Mouse (Mus musculus) heart, postnatal 14 days (tissue): ENCODE measurements around the gene Adat1. TPM values are rescaled to one million over a fixed set of nuclear protein-coding genes. Genes with fewer than 3 reads are reported as not detected.
"Not testable (repeated sequence)": the region's sequence is repeated elsewhere in the genome, so short reads cannot be mapped to it uniquely, and the experiment has no call there.

Experiments used
- DNase-seq, 2 experiments: peaks; one replicate each; pipeline ENCODE4 v3.0.0; 2021 to 2022
- intact Hi-C: fragments of 180-260 bp; cut with DNase I; formaldehyde crosslinking; loops from one replicate; pipeline ENCODE4 v1.15.1; 2025
- total RNA-seq, 2 experiments: library from RNA; stranded (reverse); gene quantifications; 2 replicates each; pipeline ENCODE4 v1.2.3; 2021

Adat1 gene
- total RNA-seq, 2 experiments from 2014 or later, result 1.9 to 2.2 TPM

- intact Hi-C loops, result loop anchor here (2.0 kb wide), 1 partner anchor 52 kb away; the partner anchor contains the start of gene Adat1
- peak; percentile 98 to 99 for DNase-seq
Observed at GRCm38 (mm10) chr8:111940171-111941100, 51.7 kb downstream of the Adat1 start, which contains the start of gene Gabarapl2. Gabarapl2 (plus strand) TSS chr8:111940703.

GRCm38 (mm10) chr8:111939516-111940142 lies 52.5 kb downstream of the Adat1 start:
- intact Hi-C loops, result loop anchor here (2.0 kb wide), 1 partner anchor 53 kb away; the partner anchor contains the start of gene Adat1
- DNase-seq, result peak; percentile 20 to 22

GRCm38 (mm10) chr8:111938076-111938985 lies 53.8 kb downstream of the Adat1 start:
- intact Hi-C loops, DNase-seq: not testable (repeated sequence)

- DNase-seq, result no peak
- intact Hi-C loops, result no loop called here
Observed at GRCm38 (mm10) chr8:111937184-111937583, 54.9 kb downstream of the Adat1 start.

- DNase-seq, result no peak
- intact Hi-C loops, result no loop called here
Observed at GRCm38 (mm10) chr8:111934201-111934600, 57.9 kb downstream of the Adat1 start.

GRCm38 (mm10) chr8:111933348-111934076 lies 58.6 kb downstream of the Adat1 start, which contains the start of gene Tmem231:
Tmem231 (minus strand) TSS chr8:111933881.
- peak; percentile 85 for DNase-seq
- intact Hi-C loops, result no loop called here

- peak; percentile 59 to 63 for DNase-seq
- intact Hi-C loops, result no loop called here
Observed at GRCm38 (mm10) chr8:111932580-111933336, 59.3 kb downstream of the Adat1 start.

- DNase-seq, result no peak
- intact Hi-C loops, result no loop called here
Observed at GRCm38 (mm10) chr8:111931721-111932120, 60.4 kb downstream of the Adat1 start.

GRCm38 (mm10) chr8:111929648-111930344 lies 62.3 kb downstream of the Adat1 start:
- DNase-seq, result no peak
- intact Hi-C loops, result no loop called here

GRCm38 (mm10) chr8:111924976-111925375 lies 67.1 kb downstream of the Adat1 start:
- intact Hi-C loops, result loop anchor here (5.0 kb wide), 1 partner anchor 38 kb away; no protein-coding TSS in a partner anchor
- DNase-seq, result no peak

GRCm38 (mm10) chr8:111923383-111923804 lies 68.7 kb downstream of the Adat1 start:
- intact Hi-C loops, result loop anchor here (5.0 kb wide), 1 partner anchor 36 kb away; no protein-coding TSS in a partner anchor
- DNase-seq, result peak; percentile 55 to 70

GRCm38 (mm10) chr8:111920971-111921370 lies 71.1 kb downstream of the Adat1 start:
- no peak for DNase-seq
- intact Hi-C loops, result loop anchor here (5.0 kb wide), 1 partner anchor 34 kb away; no protein-coding TSS in a partner anchor

GRCm38 (mm10) chr8:111919663-111920062 lies 72.4 kb downstream of the Adat1 start:
- DNase-seq, result no peak

More at GRCm38 (mm10) chr8:111919663-111920062, 72.4 kb downstream of the Adat1 start:
- intact Hi-C loops, result loop anchor here (5.0 kb wide), 1 partner anchor 32 kb away; no protein-coding TSS in a partner anchor

Other genes with a start within 250 kb of the Adat1 start
- 10 to 100 TPM; 27.1 to 35.7 TPM for gene Bcar1, start 248.5 kb downstream of the Adat1 start, total RNA-seq
- gene Cfdp1, start 138.0 kb downstream of the Adat1 start, total RNA-seq, result 10 to 100 TPM; 32.1 to 36.4 TPM
- gene Tmem170, start 115.6 kb downstream of the Adat1 start, total RNA-seq, result 1 to 10 TPM; 2.6 to 3.1 TPM
- not detected for gene Chst5, start 81.9 kb downstream of the Adat1 start, total RNA-seq
- 1 to 10 TPM; 1.7 to 2.0 TPM for gene Tmem231, start 58.4 kb downstream of the Adat1 start, total RNA-seq
- gene Gabarapl2, start 51.6 kb downstream of the Adat1 start, total RNA-seq, result 100 to 1,000 TPM; 128 to 136 TPM
- gene Kars, start 19.0 kb upstream of the Adat1 start, total RNA-seq, result 10 to 100 TPM; 84.1 to 85.3 TPM
- 10 to 100 TPM; 10.9 to 11.9 TPM for gene Terf2ip, start 19.1 kb upstream of the Adat1 start, total RNA-seq
- gene Gm6793, start 22.7 kb upstream of the Adat1 start, total RNA-seq, result under 1 TPM in 1 of 2 experiments, not detected in 1; 0.15 TPM